Mouse (Mus musculus) embryonic facial prominence, embryonic 15.5 days (tissue): ENCODE data around the gene Phyh. TPM values are rescaled to one million over a fixed set of nuclear protein-coding genes. Genes with fewer than 3 reads are reported as not detected.
"Not testable (repeated sequence)": the region's sequence is repeated elsewhere in the genome, so short reads cannot be mapped to it uniquely, and the experiment has no call there.

Experiments used
- ATAC-seq: fragments of 200-750 bp; cut with Nextera tagmentation; 2 replicates; pipeline ENCODE4 v1.8.0; 2017; ENCODE audit warnings: low read depth, moderate TSS enrichment; ENCODE audit not compliant: insufficient number of reproducible peaks, low FRiP score, low TSS enrichment
- H3K27ac ChIP-seq: fragments of 300-500 bp; sonication (generic); replicated peaks from 2 replicates; pipeline ENCODE4 v1.5.1; 2015; ENCODE audit warnings: mild to moderate bottlenecking, inconsistent platforms
- H3K27me3 ChIP-seq: fragments of 300-500 bp; sonication (generic); 2 replicates; pipeline ENCODE4 v1.6.1; 2015; ENCODE audit warnings: inconsistent platforms
- H3K36me3 ChIP-seq: fragments of 300-500 bp; sonication (generic); 2 replicates; pipeline ENCODE4 v1.6.1; 2015; ENCODE audit warnings: mild to moderate bottlenecking, inconsistent platforms
- H3K4me1 ChIP-seq: fragments of 300-500 bp; sonication (generic); 2 replicates; pipeline ENCODE4 v1.6.1; 2015; ENCODE audit warnings: inconsistent platforms
- H3K4me2 ChIP-seq: fragments of 300-500 bp; sonication (generic); replicated peaks from 2 replicates; pipeline ENCODE4 v1.6.1; 2015; ENCODE audit warnings: mild to moderate bottlenecking, inconsistent platforms
- H3K4me3 ChIP-seq: fragments of 300-500 bp; sonication (generic); replicated peaks from 2 replicates; pipeline ENCODE4 v1.5.1; 2015; ENCODE audit warnings: mild to moderate bottlenecking, inconsistent platforms
- H3K9ac ChIP-seq: fragments of 300-500 bp; sonication (generic); 2 replicates; pipeline ENCODE4 v1.6.1; 2015; ENCODE audit warnings: inconsistent platforms
- H3K9me3 ChIP-seq: fragments of 300-500 bp; sonication (generic); replicated peaks from 2 replicates; pipeline ENCODE4 v1.6.1; 2016; ENCODE audit warnings: inconsistent platforms
- WGBS: fragments of 180-500 bp; shearing (Covaris S2); methylation state at CpG from one replicate; pipeline ENCODE4 v1.1.7; 2015; 5-methylcytosine and 5-hydroxymethylcytosine counted together
- polyA plus RNA-seq: library from polyadenylated mRNA; unstranded; fragments of >200 nt; fragmentation: Nextera tagmentation; extraction: Ambion mirVana; gene quantifications from 2 replicates; pipeline ENCODE4 v1.2.1, GENCODE M21; 2015

Gene Phyh
- polyA plus RNA-seq, 1 experiment from 2014 or later = 46.5 TPM

DNA sequence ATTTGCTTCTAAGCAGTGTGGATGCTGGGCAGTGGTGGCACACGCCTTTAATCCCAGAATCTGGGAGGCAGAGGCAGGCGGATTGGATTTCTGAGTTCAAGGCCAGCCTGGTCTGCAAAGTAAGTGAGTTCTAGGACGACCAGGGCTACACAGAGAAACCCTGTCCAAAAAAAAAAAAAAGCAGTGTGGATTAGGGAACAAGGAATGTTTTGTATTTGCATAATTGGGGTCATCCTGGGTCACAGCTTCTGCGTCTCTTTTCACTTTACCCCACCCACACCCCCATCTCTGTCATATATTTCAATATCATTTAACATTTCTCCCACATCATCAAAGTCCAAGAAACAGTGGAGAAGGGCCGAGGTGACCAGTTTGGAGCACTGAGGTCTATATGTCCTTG lies 2.2 kb downstream of the Phyh start:
- ATAC-seq = no peak
- 68% methylated on average over 5 of the region's 5 CpGs for WGBS
- Histone ChIP-seq H3K4me1 (peaks cover 17% of the 10 kb centered on the region), H3K27me3 (no peaks in the 10 kb centered on the region), H3K27ac (no peak overlapping the region), H3K4me3 (no peak overlapping the region), H3K9me3 (no peaks in the 10 kb centered on the region), H3K4me2 (no peak overlapping the region), H3K36me3 (no peaks in the 10 kb centered on the region), H3K9ac (no peak overlapping the region)

GRCm38 (mm10) chr2:4922476-4923164 lies 3.8 kb downstream of the Phyh start:
- H3K9ac ChIP-seq = no peak overlapping the region
- 0 out of 2 replicates have a peak, but pooled peaks cover 4% of the 10 kb centered on the region for H3K36me3 ChIP-seq
- H3K4me1 ChIP-seq = peaks cover 13% of the 10 kb centered on the region
- ATAC-seq = no peak
- no peak overlapping the region for H3K4me2 ChIP-seq
- H3K9me3 ChIP-seq = no peaks in the 10 kb centered on the region
- 57% methylated on average over 7 of the region's 7 CpGs for WGBS
- H3K27me3 ChIP-seq = no peaks in the 10 kb centered on the region
- no peak overlapping the region for H3K4me3 ChIP-seq
- H3K27ac ChIP-seq = no peak overlapping the region

GRCm38 (mm10) chr2:4927391-4927790 lies 8.6 kb downstream of the Phyh start:
- Histone ChIP-seq H3K9me3 (no peaks in the 10 kb centered on the region), H3K9ac (no peak overlapping the region), H3K36me3 (peaks cover 24% of the 10 kb centered on the region; the same call in 1 of the 2 replicates), H3K4me3 (no peak overlapping the region), H3K4me2 (no peak overlapping the region), H3K4me1 (no peaks in the 10 kb centered on the region), H3K27me3 (no peaks in the 10 kb centered on the region), H3K27ac (no peak overlapping the region)
- no peak for ATAC-seq
- WGBS = 94% methylated on average over 3 of the region's 3 CpGs

GRCm38 (mm10) chr2:4929230-4929629 lies 10.4 kb downstream of the Phyh start:
- no peaks in the 10 kb centered on the region for H3K27me3 ChIP-seq
- 84% methylated on average over 2 of the region's 2 CpGs for WGBS
- H3K4me3 ChIP-seq = no peak overlapping the region
- H3K9ac ChIP-seq = no peak overlapping the region
- peaks cover 24% of the 10 kb centered on the region; the same call in 1 of the 2 replicates for H3K36me3 ChIP-seq
- ATAC-seq = no peak; the same call in 1 of the 2 replicates
- H3K4me2 ChIP-seq = no peak overlapping the region
- no peaks in the 10 kb centered on the region for H3K9me3 ChIP-seq
- no peak overlapping the region for H3K27ac ChIP-seq
- H3K4me1 ChIP-seq = no peaks in the 10 kb centered on the region

GRCm38 (mm10) chr2:4934516-4934915 lies 15.7 kb downstream of the Phyh start:
- no peak for ATAC-seq
- Histone ChIP-seq H3K36me3 (peaks cover 41% of the 10 kb centered on the region), H3K9me3 (no peaks in the 10 kb centered on the region), H3K4me1 (no peaks in the 10 kb centered on the region), H3K4me3 (no peak overlapping the region), H3K27me3 (no peaks in the 10 kb centered on the region), H3K4me2 (no peak overlapping the region), H3K9ac (no peak overlapping the region), H3K27ac (no peak overlapping the region)
- WGBS = 90% methylated on average over 9 of the region's 9 CpGs

GRCm38 (mm10) chr2:4937931-4938330 lies 19.1 kb downstream of the Phyh start:
- no peak overlapping the region for H3K27ac ChIP-seq
- no peak overlapping the region for H3K4me2 ChIP-seq
- peaks cover 23% of the 10 kb centered on the region for H3K36me3 ChIP-seq
- 85% methylated on average over 7 of the region's 7 CpGs for WGBS
- H3K9ac ChIP-seq = no peak overlapping the region
- no peak overlapping the region for H3K4me3 ChIP-seq
- H3K9me3 ChIP-seq = no peaks in the 10 kb centered on the region
- no peak for ATAC-seq
- H3K4me1 ChIP-seq = no peaks in the 10 kb centered on the region
- no peaks in the 10 kb centered on the region for H3K27me3 ChIP-seq

DNA sequence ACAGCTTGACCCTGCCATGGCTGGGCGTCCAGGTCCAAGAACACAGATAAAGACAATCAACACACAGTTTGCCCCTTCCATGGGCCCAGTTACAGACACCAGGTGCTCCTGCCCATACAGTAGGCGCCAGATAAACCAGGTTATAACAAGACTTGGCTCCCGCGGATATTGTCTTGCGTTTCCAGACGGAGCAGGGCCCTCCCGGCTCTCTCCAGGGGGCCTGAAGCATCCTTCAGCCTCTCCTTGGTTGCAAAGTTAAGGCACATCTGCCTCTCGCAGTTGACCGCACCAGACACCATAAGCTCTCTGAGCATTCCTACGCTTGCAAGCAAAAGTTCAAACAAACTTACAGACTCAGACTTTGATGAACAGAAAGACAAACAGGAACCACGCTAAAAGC lies 22.0 kb downstream of the Phyh start:
- no peaks in the 10 kb centered on the region for H3K4me1 ChIP-seq
- H3K4me2 ChIP-seq = no peak overlapping the region
- no peak overlapping the region for H3K27ac ChIP-seq
- no peaks in the 10 kb centered on the region; the same call in 1 of the 2 replicates for H3K9me3 ChIP-seq
- H3K27me3 ChIP-seq = no peaks in the 10 kb centered on the region
- no peak for ATAC-seq
- no peak overlapping the region for H3K9ac ChIP-seq
- H3K36me3 ChIP-seq = peaks cover 23% of the 10 kb centered on the region
- H3K4me3 ChIP-seq = no peak overlapping the region
- 91% methylated on average over 11 of the region's 11 CpGs for WGBS

DNA sequence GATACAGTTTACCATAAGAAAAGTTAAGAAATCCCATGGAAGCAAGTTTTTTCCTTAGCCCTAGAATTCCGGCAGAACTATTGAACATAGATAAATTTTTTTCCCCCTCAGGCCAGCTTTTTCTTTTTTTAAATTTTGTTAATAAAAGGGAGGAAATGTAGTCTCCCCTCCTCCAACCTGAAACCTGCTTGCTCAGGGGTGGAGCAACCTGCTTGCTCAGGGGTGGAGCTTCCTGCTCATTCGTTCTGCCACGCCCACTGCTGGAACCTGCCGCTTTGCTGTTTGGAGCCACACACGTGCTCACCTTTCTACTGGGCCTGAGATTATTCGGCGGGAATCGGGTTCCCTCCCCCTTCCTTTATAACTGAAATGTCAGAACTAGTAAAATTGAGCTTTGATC lies 30.9 kb downstream of the Phyh start:
- H3K27ac ChIP-seq, H3K27me3 ChIP-seq, H3K9me3 ChIP-seq, H3K4me1 ChIP-seq, ATAC-seq, H3K36me3 ChIP-seq, H3K9ac ChIP-seq, H3K4me3 ChIP-seq, H3K4me2 ChIP-seq: not testable (repeated sequence)
- 75% methylated on average over 8 of the region's 8 CpGs for WGBS

- no peaks in the 10 kb centered on the region for H3K36me3 ChIP-seq
- no peak overlapping the region for H3K9ac ChIP-seq
- H3K4me2 ChIP-seq = no peak overlapping the region
- 88% methylated on average over 2 of the region's 2 CpGs for WGBS
- no peaks in the 10 kb centered on the region for H3K9me3 ChIP-seq
- no peak overlapping the region for H3K27ac ChIP-seq
- ATAC-seq = no peak
- no peaks in the 10 kb centered on the region for H3K27me3 ChIP-seq
- H3K4me1 ChIP-seq = no peaks in the 10 kb centered on the region
- H3K4me3 ChIP-seq = no peak overlapping the region
Observed at GRCm38 (mm10) chr2:4950986-4951385, 32.2 kb downstream of the Phyh start.

- 62% methylated on average over 6 of the region's 6 CpGs for WGBS
- no peaks in the 10 kb centered on the region for H3K27me3 ChIP-seq
- H3K36me3 ChIP-seq = no peaks in the 10 kb centered on the region
Observed at GRCm38 (mm10) chr2:4954216-4954760, 35.5 kb downstream of the Phyh start.

GRCm38 (mm10) chr2:4958039-4958438 lies 39.2 kb downstream of the Phyh start:
- Histone ChIP-seq H3K4me2 (no peak overlapping the region), H3K9ac (no peak overlapping the region), H3K9me3 (no peaks in the 10 kb centered on the region), H3K27ac (no peak overlapping the region), H3K4me3 (no peak overlapping the region), H3K36me3 (no peaks in the 10 kb centered on the region), H3K4me1 (no peaks in the 10 kb centered on the region), H3K27me3 (no peaks in the 10 kb centered on the region)
- 81% methylated on average over 12 of the region's 12 CpGs for whole genome bisulfite sequencing
- ATAC-seq = no peak

More at GRCm38 (mm10) chr2:4954216-4954760, 35.5 kb downstream of the Phyh start:
- no peak for ATAC-seq
- Histone ChIP-seq H3K9ac (no peak overlapping the region), H3K9me3 (no peaks in the 10 kb centered on the region), H3K4me2 (no peak overlapping the region), H3K4me3 (no peak overlapping the region), H3K27ac (no peak overlapping the region), H3K4me1 (no peaks in the 10 kb centered on the region)

DNA sequence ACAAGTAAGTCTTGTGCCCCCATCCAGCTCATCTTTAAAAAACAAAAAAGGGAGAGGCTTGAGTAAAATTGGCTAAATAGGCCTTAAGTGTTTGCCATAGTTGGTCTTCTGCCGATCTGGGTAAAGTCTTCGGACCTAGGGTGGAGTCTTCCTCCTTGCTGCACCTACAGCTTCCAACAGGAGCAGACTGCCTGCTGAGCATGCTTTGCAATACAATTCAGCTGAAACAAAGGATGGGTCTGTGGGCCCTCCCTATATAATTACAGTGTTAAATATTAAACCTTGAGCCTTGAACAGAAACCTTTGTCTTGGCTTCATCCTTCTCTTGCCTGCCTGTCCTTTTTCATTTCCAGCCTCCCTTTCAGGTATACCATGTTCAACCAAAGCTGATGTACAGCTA lies 49.0 kb downstream of the Phyh start:
- H3K9me3 ChIP-seq = no peaks in the 10 kb centered on the region
- H3K27ac ChIP-seq = no peak overlapping the region
- H3K36me3 ChIP-seq = no peaks in the 10 kb centered on the region
- no peaks in the 10 kb centered on the region for H3K4me1 ChIP-seq
- H3K9ac ChIP-seq = no peak overlapping the region
- whole genome bisulfite sequencing = 97% methylated on average over 2 of the region's 2 CpGs
- H3K27me3 ChIP-seq = no peaks in the 10 kb centered on the region
- H3K4me2 ChIP-seq = no peak overlapping the region
- H3K4me3 ChIP-seq = no peak overlapping the region
- no peak for ATAC-seq
